Mouse (Mus musculus) lung, embryonic 16.5 days (tissue): ENCODE measurements around the gene Hist1h2ab. TPM values are rescaled to one million over a fixed set of nuclear protein-coding genes. Genes with fewer than 3 reads are reported as not detected.
"Not testable (repeated sequence)": the region's sequence is repeated elsewhere in the genome, so short reads cannot be mapped to it uniquely, and the experiment has no call there.

ENCODE experiments used
- ATAC-seq: fragments of 200-750 bp; cut with Nextera tagmentation; 2 replicates; pipeline ENCODE4 v1.8.0; 2017; ENCODE audit warnings: low read depth, mild to moderate bottlenecking, moderate library complexity
- H3K27ac ChIP-seq: fragments of 300-500 bp; sonication (generic); 2 replicates; pipeline ENCODE4 v1.5.1; 2014; ENCODE audit warnings: mild to moderate bottlenecking, control low read depth, low read length
- H3K27me3 ChIP-seq: fragments of 300-500 bp; sonication (generic); 2 replicates; pipeline ENCODE4 v1.6.1; 2014; ENCODE audit warnings: low read depth, low read length, mixed read lengths; ENCODE audit not compliant: control insufficient read depth, insufficient read depth
- H3K36me3 ChIP-seq: fragments of 300-500 bp; sonication (generic); 2 replicates; pipeline ENCODE4 v1.6.1; 2014; ENCODE audit warnings: low read length; ENCODE audit not compliant: control insufficient read depth, insufficient read depth
- H3K4me1 ChIP-seq: fragments of 300-500 bp; sonication (generic); replicated peaks from 2 replicates; pipeline ENCODE4 v1.6.1; 2014; ENCODE audit warnings: low read length, mixed read lengths; ENCODE audit not compliant: control insufficient read depth, insufficient read depth
- H3K4me2 ChIP-seq: fragments of 300-500 bp; sonication (generic); 2 replicates; pipeline ENCODE4 v1.6.1; 2014; ENCODE audit warnings: low read depth, low read length, control low read depth
- H3K4me3 ChIP-seq: fragments of 300-500 bp; sonication (generic); 2 replicates; pipeline ENCODE4 v1.5.1; 2014; ENCODE audit warnings: mild to moderate bottlenecking, low read length, control low read depth
- H3K9ac ChIP-seq: fragments of 300-500 bp; sonication (generic); 2 replicates; pipeline ENCODE4 v1.6.1; 2014; ENCODE audit warnings: low read length, control low read depth
- H3K9me3 ChIP-seq: fragments of 300-500 bp; sonication (generic); 2 replicates; pipeline ENCODE4 v1.6.1; 2016; ENCODE audit warnings: low read length; ENCODE audit not compliant: control insufficient read depth
- WGBS: fragments of 180-500 bp; shearing (Covaris S2); extraction: QIAGEN DNeasy Blood & Tissue Kit; methylation state at CpG from one replicate; pipeline ENCODE4 v1.1.7; 2014; 5-methylcytosine and 5-hydroxymethylcytosine counted together
- polyA plus RNA-seq: library from polyadenylated mRNA; unstranded; fragments of >200 nt; fragmentation: Nextera tagmentation; extraction: Ambion mirVana; gene quantifications from 2 replicates; pipeline ENCODE4 v1.2.1, GENCODE M21; 2015

Gene Hist1h2ab
- polyA plus RNA-seq, 1 experiment from 2014 or later = 44.6 TPM

- H3K9me3 ChIP-seq = no peaks in the 10 kb centered on the region
- peaks cover 15% of the 10 kb centered on the region for H3K4me1 ChIP-seq
- 0 out of 2 replicates have a peak overlapping the region, but pooled peaks have one; percentile 6 for H3K27ac ChIP-seq
- H3K4me3 ChIP-seq = no peak overlapping the region
- H3K9ac ChIP-seq = no peak overlapping the region
- H3K27me3 ChIP-seq = no peaks in the 10 kb centered on the region
- no peak for ATAC-seq
- H3K4me2 ChIP-seq = no peak overlapping the region
- H3K36me3 ChIP-seq = no peaks in the 10 kb centered on the region
Measured at GRCm38 (mm10) chr13:23742007-23742406, 8.9 kb upstream of the Hist1h2ab start.

DNA sequence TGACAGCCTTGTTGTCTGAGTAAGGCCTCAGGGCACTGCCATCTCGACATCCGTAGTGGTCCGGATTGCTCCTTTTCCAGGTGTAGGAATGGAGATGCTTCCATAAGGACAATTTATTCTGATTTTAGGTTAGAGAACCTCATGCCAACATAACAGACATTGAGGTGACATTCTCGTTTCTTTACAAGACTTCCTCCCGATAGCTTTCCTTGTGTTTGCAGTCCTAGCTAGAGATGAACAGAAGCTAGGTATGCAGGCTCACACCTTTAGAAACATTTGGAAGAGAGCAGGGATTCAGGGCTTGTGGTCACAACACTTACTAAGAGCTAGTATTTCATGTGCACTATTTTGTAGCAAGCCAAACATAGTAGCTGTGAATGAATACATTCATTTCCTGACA is 7.7 kb upstream of the Hist1h2ab start:
- H3K4me1 ChIP-seq = peaks cover 16% of the 10 kb centered on the region
- 73% methylated on average over 5 of the region's 5 CpGs for WGBS
- no peak overlapping the region for H3K4me2 ChIP-seq
- no peaks in the 10 kb centered on the region for H3K9me3 ChIP-seq
- no peaks in the 10 kb centered on the region for H3K36me3 ChIP-seq
- H3K27ac ChIP-seq = no peak overlapping the region
- no peaks in the 10 kb centered on the region for H3K27me3 ChIP-seq
- H3K9ac ChIP-seq = no peak overlapping the region
- no peak overlapping the region for H3K4me3 ChIP-seq
- ATAC-seq = no peak

- no peaks in the 10 kb centered on the region for H3K9me3 ChIP-seq
- 15% methylated on average over 4 of the region's 4 CpGs for WGBS
- H3K9ac ChIP-seq = peak overlapping the region; percentile 72
- peaks cover 19% of the 10 kb centered on the region for H3K4me1 ChIP-seq
- H3K27ac ChIP-seq = peak overlapping the region; percentile 82
- H3K27me3 ChIP-seq = no peaks in the 10 kb centered on the region
- ATAC-seq = no peak
- H3K4me3 ChIP-seq = peak overlapping the region; percentile 52
- H3K4me2 ChIP-seq = peak overlapping the region; percentile 63
- H3K36me3 ChIP-seq = no peaks in the 10 kb centered on the region
Measured at GRCm38 (mm10) chr13:23743963-23744362, 7.0 kb upstream of the Hist1h2ab start.

DNA sequence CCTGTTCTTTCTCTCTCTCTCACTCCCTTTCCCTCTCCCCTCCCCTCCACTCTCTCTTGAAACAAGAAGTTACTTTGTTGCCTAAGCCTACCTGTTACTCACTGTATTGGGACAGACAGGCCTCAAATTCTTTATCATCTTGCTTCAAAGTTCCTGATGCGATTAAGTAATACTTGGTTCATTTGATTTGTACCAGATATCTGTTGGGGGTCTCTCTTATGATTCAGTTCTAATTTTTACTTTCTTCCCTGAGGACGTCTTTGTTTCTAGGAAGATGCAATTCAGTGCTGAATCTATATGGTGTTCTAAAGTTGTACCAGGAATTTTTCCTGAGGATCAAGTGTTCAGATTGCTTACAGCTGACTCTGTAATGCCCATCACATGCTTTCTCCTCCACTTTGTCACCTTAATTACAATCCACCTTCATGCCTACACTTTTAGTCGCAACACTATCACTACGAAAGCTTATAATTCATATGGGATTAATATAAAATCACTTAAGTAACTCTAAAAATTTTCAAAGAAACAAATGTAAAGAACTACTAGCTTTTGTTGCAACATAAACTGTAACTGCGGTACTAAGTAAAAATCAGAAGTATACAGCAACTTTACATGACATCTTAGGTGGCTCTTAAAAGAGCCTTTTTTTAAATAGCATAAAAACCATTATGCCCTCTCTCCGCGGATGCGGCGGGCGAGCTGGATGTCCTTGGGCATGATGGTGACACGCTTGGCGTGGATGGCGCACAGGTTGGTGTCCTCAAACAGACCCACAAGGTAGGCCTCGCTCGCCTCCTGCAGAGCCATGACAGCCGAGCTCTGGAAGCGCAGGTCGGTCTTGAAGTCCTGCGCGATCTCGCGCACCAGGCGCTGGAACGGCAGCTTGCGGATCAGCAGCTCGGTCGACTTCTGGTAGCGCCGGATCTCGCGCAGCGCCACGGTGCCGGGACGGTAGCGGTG is 6.2 kb upstream of the Hist1h2ab start:
- H3K36me3 ChIP-seq = no peaks in the 10 kb centered on the region
- peak overlapping the region; percentile 63 for H3K4me2 ChIP-seq
- peak overlapping the region; percentile 52 for H3K4me3 ChIP-seq
- ATAC-seq = no peak
- H3K9ac ChIP-seq = peak overlapping the region; percentile 72
- H3K27me3 ChIP-seq = no peaks in the 10 kb centered on the region
- peak overlapping the region; percentile 82 for H3K27ac ChIP-seq
- peaks cover 19% of the 10 kb centered on the region for H3K4me1 ChIP-seq
- WGBS = 1% methylated on average over 13 of the region's 36 CpGs
- H3K9me3 ChIP-seq = no peaks in the 10 kb centered on the region

GRCm38 (mm10) chr13:23745381-23746161 is 5.4 kb upstream of the Hist1h2ab start, which contains the start of gene Hist1h3c:
Hist1h3c (minus strand) TSS chr13:23745602.
- no peaks in the 10 kb centered on the region for H3K27me3 ChIP-seq
- H3K4me2 ChIP-seq = peak within 1 kb of the TSS; percentile 63
- peak within 1 kb of the TSS; percentile 99 for H3K27ac ChIP-seq
- peak; percentile 69 for ATAC-seq
- H3K36me3 ChIP-seq = no peaks in the 10 kb centered on the region
- WGBS = under 1% methylated on average over 23 of the region's 28 CpGs
- H3K4me1 ChIP-seq = peaks cover 15% of the 10 kb centered on the region
- H3K9ac ChIP-seq = peak within 1 kb of the TSS; percentile 75
- peak within 1 kb of the TSS; percentile 52 for H3K4me3 ChIP-seq
- no peaks in the 10 kb centered on the region for H3K9me3 ChIP-seq

DNA sequence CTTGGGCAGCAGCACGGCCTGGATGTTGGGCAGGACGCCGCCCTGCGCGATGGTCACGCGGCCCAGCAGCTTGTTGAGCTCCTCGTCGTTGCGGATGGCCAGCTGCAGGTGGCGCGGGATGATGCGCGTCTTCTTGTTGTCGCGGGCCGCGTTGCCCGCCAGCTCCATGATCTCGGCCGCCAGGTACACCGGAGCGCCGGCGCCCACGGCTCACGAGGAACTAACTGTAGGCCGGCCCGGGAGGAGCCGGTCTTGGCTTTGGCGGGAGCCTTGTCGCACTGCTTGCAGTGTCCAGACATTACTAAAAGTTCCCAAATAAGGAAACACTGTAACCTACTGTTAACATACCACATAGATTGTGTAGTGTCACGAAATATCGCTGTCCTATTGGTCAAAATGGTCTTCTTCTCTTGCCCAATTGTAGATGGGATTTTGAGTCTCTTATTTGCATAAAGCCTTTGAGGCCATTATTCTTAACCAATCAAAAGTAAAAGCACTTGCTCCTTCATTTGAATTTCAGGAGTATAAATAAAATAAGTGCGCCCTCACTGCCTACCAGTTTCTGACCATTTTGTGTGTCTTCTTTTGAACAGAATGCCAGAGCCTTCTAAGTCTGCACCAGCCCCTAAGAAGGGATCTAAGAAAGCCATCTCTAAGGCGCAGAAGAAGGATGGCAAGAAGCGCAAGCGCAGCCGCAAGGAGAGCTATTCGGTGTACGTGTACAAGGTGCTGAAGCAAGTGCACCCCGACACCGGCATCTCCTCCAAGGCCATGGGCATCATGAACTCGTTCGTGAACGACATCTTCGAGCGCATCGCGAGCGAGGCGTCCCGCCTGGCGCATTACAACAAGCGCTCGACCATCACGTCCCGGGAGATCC is 4.5 kb upstream of the Hist1h2ab start, which contains the start of gene Hist1h2bb:
Gene Hist1h2bb, plus strand, starts transcription at position 534 of the 880 bp plus-strand sequence.
- peaks cover 15% of the 10 kb centered on the region for H3K4me1 ChIP-seq
- H3K4me3 ChIP-seq = peak within 1 kb of the TSS; percentile 52
- not testable (repeated sequence) for H3K36me3 ChIP-seq, H3K27me3 ChIP-seq, H3K9me3 ChIP-seq
- peak within 1 kb of the TSS; percentile 99 for H3K27ac ChIP-seq
- under 1% methylated on average over 38 of the region's 58 CpGs for WGBS
- H3K4me2 ChIP-seq = peak within 1 kb of the TSS; percentile 63
- peak; percentile 92 for ATAC-seq
- H3K9ac ChIP-seq = peak within 1 kb of the TSS; percentile 75

GRCm38 (mm10) chr13:23747081-23747891 is 3.6 kb upstream of the Hist1h2ab start:
- Histone ChIP-seq H3K4me3 (peak overlapping the region; percentile 52), H3K27me3 (no peaks in the 10 kb centered on the region), H3K36me3 (no peaks in the 10 kb centered on the region), H3K4me1 (peaks cover 13% of the 10 kb centered on the region), H3K9ac (peak overlapping the region; percentile 67), H3K27ac (peak overlapping the region; percentile 99), H3K4me2 (peak overlapping the region; percentile 52), H3K9me3 (no peaks in the 10 kb centered on the region)
- peak; percentile 4; the same call in 1 of the 2 replicates for ATAC-seq
- 3% methylated on average over 10 of the region's 13 CpGs for WGBS

DNA sequence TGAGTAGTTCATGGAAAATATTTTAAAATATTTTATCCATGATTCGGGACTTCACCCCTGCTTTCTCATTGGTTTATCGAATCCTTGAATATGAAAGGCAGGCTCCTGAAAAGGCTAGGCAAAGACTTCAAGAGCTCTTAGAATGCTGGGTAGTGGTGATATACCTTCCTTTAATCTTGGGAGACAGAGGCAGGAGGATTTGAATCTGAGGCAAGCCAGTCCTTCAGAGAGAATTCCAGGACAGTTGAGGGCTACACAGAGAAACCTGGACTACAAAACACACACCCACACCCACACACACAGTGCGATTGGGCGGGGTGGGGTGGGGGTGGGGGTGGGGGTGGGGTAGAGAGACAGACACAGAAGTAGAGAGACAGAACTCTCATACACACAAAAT is 3.0 kb upstream of the Hist1h2ab start:
- Histone ChIP-seq H3K27me3 (no peaks in the 10 kb centered on the region), H3K4me1 (peaks cover 14% of the 10 kb centered on the region), H3K4me3 (no peak overlapping the region; the same call in 1 of the 2 replicates), H3K9me3 (no peaks in the 10 kb centered on the region), H3K27ac (peak overlapping the region; percentile 99), H3K4me2 (peak overlapping the region; percentile 52), H3K36me3 (no peaks in the 10 kb centered on the region), H3K9ac (peak overlapping the region; percentile 55)
- no peak for ATAC-seq
- WGBS = 3% methylated on average over 4 of the region's 4 CpGs
